Mouse (Mus musculus): ENCODE data around the gene Ddost.

- TF ChIP-seq CTCF (IDR thresholded peaks at IDR 0.05; ENCODE audit: low read depth) (no peak), EP300 (IDR thresholded peaks at IDR 0.05; ENCODE audit: low read depth) (no peak)
These were observed 23.5 kb downstream of the Ddost start for GRCm38 (mm10) chr4:138327891-138328470.
